ENCODE assay signal across 29 mouse cellular contexts in genomic region chr7:105479232-105479631, GRCm38 (mm10). TPM values are rescaled to one million over a fixed set of nuclear protein-coding genes. Genes with fewer than 3 reads are reported as not detected.
DNase-seq lines count a peak whose midpoint lies in the region; ATAC-seq and TF ChIP-seq lines count a peak whose summit lies in the region.
"Had no signal": no experiment of that assay in that cellular context is flagged by ENCODE, and none has a peak within 500 bp of the region (broad histone marks: within the 10 kb centered on the region; RNA-seq: fewer than 3 reads in every experiment).

No protein-coding gene starts in this region.

- no peaks in the 10 kb centered on the region for H3K79me2 ChIP-seq in myocyte (ENCODE audit: control insufficient read depth, insufficient read depth)

- peak overlapping the region; percentile 96; the same call in 1 of the 2 replicates for H3K27ac ChIP-seq in gastrocnemius, adult 2 months
- peak overlapping the region; percentile 32; the same call in 1 of the 2 replicates for H3K27ac ChIP-seq in hindbrain, embryonic 13.5 days
- H3K27ac ChIP-seq in hindbrain, embryonic 16.5 days (ENCODE audit: low read depth, low read length), result no peak overlapping the region
- no peak overlapping the region for H3K27ac ChIP-seq in midbrain, embryonic 11.5 days (ENCODE audit: low read depth, low read length)
- no peak overlapping the region for H3K27ac ChIP-seq in midbrain, postnatal 0 days (ENCODE audit: low read depth, low read length)
- H3K27ac ChIP-seq: embryonic facial prominence, embryonic 13.5 days; embryonic facial prominence, embryonic 15.5 days; forebrain, embryonic 13.5 days; forebrain, embryonic 15.5 days had no signal

- no peak for TF ChIP-seq CTCF in gastrocnemius, adult 2 months (IDR thresholded peaks at IDR 0.05)
- no peak for TF ChIP-seq CTCF in midbrain, postnatal 0 days (IDR thresholded peaks at IDR 0.05)

- H3K4me2 ChIP-seq in hindbrain, embryonic 13.5 days, result no peak overlapping the region
- H3K4me2 ChIP-seq in hindbrain, embryonic 16.5 days (ENCODE audit: low read length), result no peak overlapping the region
- H3K4me2 ChIP-seq in midbrain, embryonic 11.5 days, result no peak overlapping the region
- H3K4me2 ChIP-seq in midbrain, postnatal 0 days (ENCODE audit: low read depth, low read length, poor library complexity, severe bottlenecking), result no peak overlapping the region
- H3K4me2 ChIP-seq in myocyte (ENCODE audit: low read depth), result peak overlapping the region; percentile 85
- H3K4me2 ChIP-seq: embryonic facial prominence, embryonic 13.5 days; forebrain, embryonic 13.5 days; forebrain, embryonic 15.5 days had no signal

- no peaks in the 10 kb centered on the region for H3K36me3 ChIP-seq in hindbrain, embryonic 13.5 days
- no peaks in the 10 kb centered on the region for H3K36me3 ChIP-seq in hindbrain, embryonic 16.5 days (ENCODE audit: control insufficient read depth, insufficient read depth, low read length)
- H3K36me3 ChIP-seq in midbrain, embryonic 11.5 days (ENCODE audit: control insufficient read depth, insufficient read depth, low read length), result no peaks in the 10 kb centered on the region
- H3K36me3 ChIP-seq in midbrain, postnatal 0 days (ENCODE audit: insufficient read depth, low read length), result no peaks in the 10 kb centered on the region
- no peaks in the 10 kb centered on the region for H3K36me3 ChIP-seq in myocyte (ENCODE audit: control insufficient read depth, insufficient read depth)
- H3K36me3 ChIP-seq: embryonic facial prominence, embryonic 13.5 days; embryonic facial prominence, embryonic 15.5 days; forebrain, embryonic 15.5 days; G1E had no signal

- peaks cover 8% of the 10 kb centered on the region for H3K27me3 ChIP-seq in hindbrain, embryonic 13.5 days
- H3K27me3 ChIP-seq in hindbrain, embryonic 16.5 days (replicated peaks; ENCODE audit: control insufficient read depth, insufficient read depth, low read length), result no peaks in the 10 kb centered on the region
- H3K27me3 ChIP-seq in midbrain, embryonic 11.5 days (ENCODE audit: control insufficient read depth, insufficient read depth, low read length), result peaks cover 11% of the 10 kb centered on the region; the same call in 1 of the 2 replicates
- no peaks in the 10 kb centered on the region; the same call in 1 of the 2 replicates for H3K27me3 ChIP-seq in midbrain, postnatal 0 days (ENCODE audit: insufficient read depth, low read length)
- H3K27me3 ChIP-seq in myocyte (ENCODE audit: control insufficient read depth, insufficient read depth, insufficient read length), result no peaks in the 10 kb centered on the region
- H3K27me3 ChIP-seq: CH12.LX; embryonic facial prominence, embryonic 13.5 days; embryonic facial prominence, embryonic 15.5 days; forebrain, embryonic 15.5 days; Patski had no signal

- DNase-seq in gastrocnemius, adult 2 months, result no peak
- no peak for DNase-seq in gastrocnemius, postnatal 4 days (ENCODE audit: low spot score in 2 of 2)
- DNase-seq in midbrain, embryonic 11.5 days (ENCODE audit: low spot score, missing footprints), result peak; percentile 53
- no peak for DNase-seq in midbrain, postnatal 0 days (ENCODE audit: low spot score)
- no peak for DNase-seq in urinary bladder, postnatal 4 days (ENCODE audit: low spot score in 2 of 2)
- DNase-seq: adrenal gland, adult 8-10 months; adrenal gland, postnatal 14 days; adrenal gland, postnatal 36 days; B cell, adult 2 months; cerebellum, adult 11-12 months; cerebellum, adult 2 months; cerebellum, adult 9-10 months; cerebellum, postnatal 10 days; cerebellum, postnatal 36 days; embryo, embryonic 11 days had no signal

- no peak overlapping the region for H3K9ac ChIP-seq in hindbrain, embryonic 13.5 days
- H3K9ac ChIP-seq in hindbrain, embryonic 16.5 days (ENCODE audit: low read depth, low read length), result no peak overlapping the region
- no peak overlapping the region for H3K9ac ChIP-seq in midbrain, embryonic 11.5 days (ENCODE audit: low read length)
- no peak overlapping the region for H3K9ac ChIP-seq in midbrain, postnatal 0 days (replicated peaks; ENCODE audit: low read length, poor library complexity, severe bottlenecking)
- H3K9ac ChIP-seq: embryonic facial prominence, embryonic 13.5 days; embryonic facial prominence, embryonic 15.5 days; forebrain, embryonic 13.5 days; forebrain, embryonic 15.5 days had no signal

- intact Hi-C loops in gastrocnemius, adult 2 months (cut with DNase I), result loop anchor here (5.0 kb wide), 1 partner anchor 38 kb away; no protein-coding TSS in a partner anchor

- ATAC-seq in hindbrain, embryonic 13.5 days (ENCODE audit: low FRiP score), result no peak
- no peak for ATAC-seq in hindbrain, embryonic 16.5 days
- ATAC-seq in midbrain, embryonic 11.5 days (ENCODE audit: low FRiP score), result no peak
- ATAC-seq in midbrain, postnatal 0 days (ENCODE audit: low FRiP score), result no peak
- ATAC-seq: activated CD4-positive, CD25-positive, alpha-beta regulatory T cell, adult 4 months; CD4-positive, CD25-positive, alpha-beta regulatory T cell, adult 4 months; forebrain, embryonic 13.5 days; forebrain, embryonic 15.5 days; Patski had no signal

- H3K4me3 ChIP-seq in gastrocnemius, adult 2 months, result no peak overlapping the region
- no peak overlapping the region for H3K4me3 ChIP-seq in hindbrain, embryonic 13.5 days
- H3K4me3 ChIP-seq in hindbrain, embryonic 16.5 days (ENCODE audit: low read length), result no peak overlapping the region
- no peak overlapping the region for H3K4me3 ChIP-seq in midbrain, embryonic 11.5 days (ENCODE audit: low read depth, low read length)
- no peak overlapping the region for H3K4me3 ChIP-seq in midbrain, postnatal 0 days (ENCODE audit: low read depth, low read length)
- H3K4me3 ChIP-seq in myocyte, result no peak overlapping the region
- H3K4me3 ChIP-seq: embryonic facial prominence, embryonic 13.5 days; embryonic facial prominence, embryonic 15.5 days; forebrain, embryonic 13.5 days; forebrain, embryonic 15.5 days had no signal

- no peak overlapping the region for H3ac ChIP-seq in myocyte (ENCODE audit: control insufficient read depth, insufficient read length)

- peak; percentile 29 for TF ChIP-seq POLR2A in myocyte (IDR thresholded peaks at IDR 0.05; ENCODE audit: insufficient read length, low read depth)

- H3K4me1 ChIP-seq in hindbrain, embryonic 13.5 days (replicated peaks), result peaks cover 25% of the 10 kb centered on the region
- H3K4me1 ChIP-seq in hindbrain, embryonic 16.5 days (ENCODE audit: control insufficient read depth, insufficient read depth, low read depth, low read length), result peaks cover 11% of the 10 kb centered on the region
- H3K4me1 ChIP-seq in midbrain, embryonic 11.5 days (ENCODE audit: control insufficient read depth, insufficient read depth, low read length), result peaks cover 9% of the 10 kb centered on the region
- H3K4me1 ChIP-seq in midbrain, postnatal 0 days (ENCODE audit: insufficient read depth, low read length), result no peaks in the 10 kb centered on the region

- H3K9me3 ChIP-seq in hindbrain, embryonic 13.5 days, result no peaks in the 10 kb centered on the region
- no peaks in the 10 kb centered on the region for H3K9me3 ChIP-seq in hindbrain, embryonic 16.5 days (ENCODE audit: control insufficient read depth, low read length)
- no peaks in the 10 kb centered on the region for H3K9me3 ChIP-seq in midbrain, embryonic 11.5 days (ENCODE audit: control insufficient read depth, low read length)
- no peaks in the 10 kb centered on the region for H3K9me3 ChIP-seq in midbrain, postnatal 0 days (ENCODE audit: low read length)
- H3K9me3 ChIP-seq: embryonic facial prominence, embryonic 13.5 days; embryonic facial prominence, embryonic 15.5 days; forebrain, embryonic 13.5 days; forebrain, embryonic 15.5 days; G1E had no signal

- 83% methylated on average over 6 of the region's 6 CpGs for WGBS in hindbrain, embryonic 13.5 days
- 89% methylated on average over 6 of the region's 6 CpGs for WGBS in hindbrain, embryonic 16.5 days
- WGBS in midbrain, embryonic 11.5 days, result 92% methylated on average over 6 of the region's 6 CpGs
- 87% methylated on average over 6 of the region's 6 CpGs for WGBS in midbrain, postnatal 0 days

TF ChIP-seq in myocyte, 11 proteins besides CTCF, POLR2A, EP300 and RAD21:
- peak; percentile 74 for TF ChIP-seq POLR2AphosphoS2 (IDR thresholded peaks at IDR 0.05; ENCODE audit: insufficient read length, low read depth)
- no peak for TF ChIP-seq E2F4 (IDR thresholded peaks at IDR 0.05; ENCODE audit: insufficient read depth)

RNA-seq across cellular contexts. Expression of gene Cavin3, which starts 2.9 kb away (rescaled TPM):
- total RNA-seq in gastrocnemius, adult 2 months (2021), result 10 to 100 TPM in 1 of 2 experiments, 1 to 10 TPM in 1; 7.6 to 12.7 TPM
- 10 to 100 TPM; 63.8 to 65.3 TPM for total RNA-seq in gastrocnemius, postnatal 4 days (2021)
- 28.9 and 31.6 TPM in 2 replicates for polyA plus RNA-seq in hindbrain, embryonic 13.5 days (2015; fragmentation: Nextera tagmentation; extraction: Ambion mirVana)
- 43.0 TPM in 2 replicates for polyA plus RNA-seq in hindbrain, embryonic 16.5 days (2015; fragmentation: Nextera tagmentation; extraction: Ambion mirVana)
- polyA plus RNA-seq in midbrain, embryonic 11.5 days (2014; fragmentation: Nextera tagmentation; extraction: Ambion mirVana), result 24.2 and 24.9 TPM in 2 replicates
- 24.8 and 33.5 TPM in 2 replicates for total RNA-seq in midbrain, postnatal 0 days (2014; rRNA removed)
- polyA plus RNA-seq in midbrain, postnatal 0 days (2015; fragmentation: Nextera tagmentation; extraction: Ambion mirVana), result 34.6 and 40.4 TPM in 2 replicates
- 88.4 TPM for polyA plus RNA-seq in myocyte (2012; fragmentation: generic; extraction: Trizol)
- total RNA-seq: CH12.LX, G1E had no signal
- polyA plus RNA-seq: activated CD4-positive, CD25-positive, alpha-beta regulatory T cell, adult 4 months; G1E had no signal

RNA-seq across cellular contexts. Expression of gene Cckbr, which starts 53.7 kb away (rescaled TPM):
- total RNA-seq in gastrocnemius, adult 2 months (2021), result not detected
- not detected for total RNA-seq in gastrocnemius, postnatal 4 days (2021)
- 2.0 and 2.3 TPM in 2 replicates for polyA plus RNA-seq in hindbrain, embryonic 13.5 days (2015; fragmentation: Nextera tagmentation; extraction: Ambion mirVana)
- polyA plus RNA-seq in hindbrain, embryonic 16.5 days (2015; fragmentation: Nextera tagmentation; extraction: Ambion mirVana), result 7.7 and 8.1 TPM in 2 replicates
- 0.14 and 0.28 TPM in 2 replicates for polyA plus RNA-seq in midbrain, embryonic 11.5 days (2014; fragmentation: Nextera tagmentation; extraction: Ambion mirVana)
- total RNA-seq in midbrain, postnatal 0 days (2014; rRNA removed), result 9.9 and 12.0 TPM in 2 replicates
- polyA plus RNA-seq in midbrain, postnatal 0 days (2015; fragmentation: Nextera tagmentation; extraction: Ambion mirVana), result 6.3 and 7.7 TPM in 2 replicates
- not detected for polyA plus RNA-seq in myocyte (2012; fragmentation: generic; extraction: Trizol)
- total RNA-seq: adrenal gland, adult 18-20 months; adrenal gland, postnatal 14 days; adrenal gland, postnatal 36 days; CH12.LX; common myeloid progenitor, adult 5-6 weeks had no signal
- polyA plus RNA-seq: activated CD4-positive, CD25-positive, alpha-beta regulatory T cell, adult 4 months; CD4-positive, CD25-positive, alpha-beta regulatory T cell, adult 4 months; G1E; Patski had no signal

Comparison
In these comparisons a context has a peak if more than half of its experiments do, and no peak if none do; other contexts are left out.
1. H3K27ac ChIP-seq: peak in gastrocnemius, adult 2 months (single experiment) and hindbrain, embryonic 13.5 days (single experiment); none in hindbrain, embryonic 16.5 days (single experiment), midbrain, embryonic 11.5 days (single experiment) and midbrain, postnatal 0 days (single experiment).